Mouse (Mus musculus) gastrocnemius, postnatal 36 days (tissue): Measurements from ENCODE around the gene Slc25a25. TPM values are rescaled to one million over a fixed set of nuclear protein-coding genes. Genes with fewer than 3 reads are reported as not detected.
"Not testable (repeated sequence)": the region's sequence is repeated elsewhere in the genome, so short reads cannot be mapped to it uniquely, and the experiment has no call there.

Experiments used
- DNase-seq, 2 experiments: peaks; one replicate each; pipeline ENCODE4 v3.0.0; 2022
- intact Hi-C: fragments of 180-260 bp; cut with DNase I; formaldehyde crosslinking; loops from one replicate; pipeline ENCODE4 v1.15.1; 2025
- long read RNA-seq, 2 experiments: library from polyadenylated mRNA; stranded (forward); transcript quantifications; one replicate each; pipeline ENCODE4 v2.0.0; 2021
- total RNA-seq, 2 experiments: library from RNA; stranded (reverse); gene quantifications; 2 replicates each; pipeline ENCODE4 v1.2.3; 2021

The Slc25a25 gene
- 100 to 1,000 TPM in 1 of 2 experiments, 10 to 100 TPM in 1; 71.7 to 145 TPM for total RNA-seq
- long read RNA-seq, experiment 1, transcript Slc25a25-203 (10 exons, 2,541 nt) = major isoform, 20 of 39 reads
- long read RNA-seq, experiment 1, partial matches to known transcripts = 0 of 39 reads
- long read RNA-seq, experiment 1, other reads (novel, unspliced or antisense) = 19 of 39 reads
- long read RNA-seq, experiment 2, transcript Slc25a25-203 (10 exons, 2,541 nt) = major isoform, 72 of 128 reads
- long read RNA-seq, experiment 2, partial matches to known transcripts = 7 of 128 reads
- long read RNA-seq, experiment 2, other reads (novel, unspliced or antisense) = 48 of 128 reads

- intact Hi-C loops = loop anchor here (5.0 kb wide), 1 partner anchor 36 kb away; no protein-coding TSS in a partner anchor
- peak; percentile 97 for DNase-seq
Observed at GRCm38 (mm10) chr2:32450881-32451844, at the start of gene Slc25a25. Slc25a25 (minus strand) TSS chr2:32451445.

GRCm38 (mm10) chr2:32500461-32500860 is 49.2 kb upstream of the Slc25a25 start:
- DNase-seq = no peak
- intact Hi-C loops = no loop called here

DNA sequence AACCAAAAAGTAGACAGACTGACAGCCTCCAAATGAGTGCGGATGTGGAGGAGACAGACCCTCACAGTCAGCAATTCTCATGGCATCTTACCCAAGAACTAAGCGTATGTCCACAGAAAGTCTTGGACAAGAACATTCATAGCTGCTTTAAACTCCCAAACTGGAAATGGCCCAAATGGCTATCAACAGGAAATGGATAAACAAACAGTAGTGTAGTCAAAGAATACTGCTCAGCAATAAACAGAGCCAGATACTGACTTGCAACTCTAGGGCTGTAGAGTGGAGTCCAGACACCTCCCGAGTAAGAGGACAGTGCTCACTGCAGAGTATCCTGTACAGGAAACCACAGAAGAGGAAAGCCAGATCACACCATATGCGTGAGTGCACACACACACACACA is 48.1 kb upstream of the Slc25a25 start:
- intact Hi-C loops = no loop called here

DNA sequence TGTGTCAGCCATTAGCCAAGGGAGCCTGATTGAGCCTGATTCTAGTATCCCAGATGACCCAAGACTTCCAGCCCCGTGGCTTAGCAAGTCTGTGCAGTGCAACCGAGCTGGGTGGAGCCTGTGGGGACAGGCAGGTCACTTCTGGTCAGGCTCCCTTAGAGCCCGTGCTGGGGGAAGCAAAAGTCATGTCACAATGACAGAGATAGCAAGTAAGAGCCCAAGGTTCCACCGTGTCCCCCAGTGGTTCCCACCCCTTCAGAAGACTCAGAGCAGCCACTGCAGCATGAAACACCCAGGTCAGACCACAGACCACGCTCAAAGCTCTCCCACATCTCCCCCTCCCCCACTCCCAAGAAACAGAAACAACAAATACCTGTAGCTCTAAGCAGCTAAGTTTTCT is 44.9 kb upstream of the Slc25a25 start:
- intact Hi-C loops = no loop called here
- DNase-seq = no peak

More for the DNA sequence above, 48.1 kb upstream of the Slc25a25 start:
- no peak for DNase-seq

DNA sequence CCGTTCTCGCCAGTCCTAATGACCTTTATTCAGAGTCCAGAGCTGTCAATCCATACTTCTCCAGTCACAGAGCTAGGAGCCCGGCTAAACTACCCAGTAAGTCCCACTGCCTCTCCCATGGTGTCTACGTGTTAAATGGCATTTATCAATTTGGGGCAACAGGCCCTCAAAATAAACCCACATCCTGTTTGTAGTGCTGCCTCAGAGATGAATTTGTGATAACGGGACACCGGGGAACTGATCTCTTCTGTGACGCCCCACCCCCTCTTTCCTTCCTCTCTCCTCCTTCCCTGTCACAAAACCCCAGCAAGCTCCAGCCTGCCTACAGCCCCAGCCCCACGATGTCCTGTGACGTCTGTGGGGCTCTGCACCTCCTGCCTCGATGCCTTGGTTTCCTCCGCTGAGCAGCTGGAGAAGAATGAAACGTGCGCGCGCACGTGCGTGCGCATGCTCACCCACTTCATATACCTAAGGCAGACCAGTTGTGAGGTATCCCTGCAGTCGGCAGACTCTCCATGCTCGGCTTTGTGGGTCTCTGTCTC is 44.0 kb upstream of the Slc25a25 start:
- intact Hi-C loops = no loop called here
- no peak for DNase-seq

- DNase-seq = no peak
- intact Hi-C loops = no loop called here
Observed at GRCm38 (mm10) chr2:32494522-32494921, 43.3 kb upstream of the Slc25a25 start.

GRCm38 (mm10) chr2:32493301-32493701 is 42.1 kb upstream of the Slc25a25 start:
- intact Hi-C loops = no loop called here
- no peak for DNase-seq

- no peak for DNase-seq
- intact Hi-C loops = no loop called here
Observed at GRCm38 (mm10) chr2:32492661-32493060, 41.4 kb upstream of the Slc25a25 start.

GRCm38 (mm10) chr2:32490730-32491129 is 39.5 kb upstream of the Slc25a25 start:
- intact Hi-C loops, DNase-seq: not testable (repeated sequence)

DNA sequence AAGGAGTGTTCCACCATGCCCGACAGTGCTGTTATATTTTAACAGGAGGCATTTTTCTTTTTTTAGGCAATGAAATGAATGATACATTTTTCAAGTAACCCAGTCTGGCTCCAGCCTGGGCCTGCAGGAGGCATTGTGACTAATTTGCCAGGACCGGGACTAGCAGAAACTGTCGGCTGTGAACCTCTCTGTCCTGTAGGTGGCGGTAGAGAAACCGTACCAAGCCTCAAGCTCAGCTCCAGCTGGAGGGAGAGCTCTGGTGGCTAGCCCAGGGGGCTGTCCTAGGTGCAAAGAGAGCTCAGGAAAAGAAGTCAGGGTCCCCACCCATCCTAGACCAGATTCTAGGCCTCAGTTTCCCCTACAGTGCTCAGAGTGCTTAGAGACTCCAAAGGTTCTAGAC is 37.4 kb upstream of the Slc25a25 start:
- DNase-seq = peak; percentile 72
- intact Hi-C loops = loop anchor here (1.0 to 5.0 kb wide), 4 partner anchors 36 to 186 kb away; partner anchors contain the start of genes Naif1 and Slc25a25

DNA sequence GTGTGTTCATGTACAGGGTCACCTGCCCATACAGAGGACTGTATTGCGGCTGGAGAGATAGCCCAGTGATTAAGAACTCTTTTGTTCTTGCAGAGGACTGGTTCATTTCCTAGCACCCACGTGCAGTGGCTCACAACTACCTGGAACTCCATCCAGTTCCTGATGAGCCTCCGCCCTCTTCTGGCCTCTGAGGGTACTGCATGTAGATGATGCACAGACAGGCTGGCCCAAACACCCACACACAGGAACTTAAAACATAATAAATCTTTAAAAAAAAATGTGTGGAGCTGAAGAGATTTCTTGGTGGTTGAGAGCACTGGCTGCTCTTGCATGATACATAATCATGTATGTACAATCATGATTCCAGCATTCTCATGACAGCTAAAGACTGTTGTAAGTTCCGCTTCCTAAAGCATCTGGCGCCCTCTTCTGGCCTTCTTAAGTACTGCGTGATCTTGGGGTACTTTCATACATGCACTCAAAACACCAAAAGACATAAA is 35.9 kb upstream of the Slc25a25 start:
- intact Hi-C loops = loop anchor here (5.0 kb wide), 2 partner anchors 35 to 185 kb away; partner anchors contain the start of genes Naif1 and Slc25a25
- peak; percentile 85 to 87 for DNase-seq

DNA sequence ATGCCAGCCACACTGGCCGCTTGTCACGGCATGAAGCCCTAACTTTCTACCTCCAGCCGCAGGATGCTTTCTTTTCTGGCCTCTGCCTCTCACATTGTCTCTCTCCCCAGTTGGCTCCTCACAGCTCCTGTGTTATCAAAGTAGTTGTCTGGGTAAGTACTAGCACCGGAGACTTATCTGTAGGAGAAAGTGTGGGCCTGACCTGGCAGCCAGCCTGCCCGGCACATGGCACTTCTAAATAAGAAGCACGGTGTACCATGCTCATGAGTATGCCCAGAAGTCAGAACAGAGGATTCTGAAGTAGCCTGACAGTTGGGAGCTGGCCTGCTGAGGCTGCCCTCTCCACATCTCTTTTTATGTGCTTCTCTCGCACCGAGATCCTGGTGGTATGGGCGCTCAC is 34.9 kb upstream of the Slc25a25 start:
- intact Hi-C loops = loop anchor here (5.0 kb wide), 2 partner anchors 34 to 184 kb away; partner anchors contain the start of genes Naif1 and Slc25a25
- DNase-seq = no peak

- no peak for DNase-seq
Observed at GRCm38 (mm10) chr2:32485751-32486150, 34.5 kb upstream of the Slc25a25 start.

DNA sequence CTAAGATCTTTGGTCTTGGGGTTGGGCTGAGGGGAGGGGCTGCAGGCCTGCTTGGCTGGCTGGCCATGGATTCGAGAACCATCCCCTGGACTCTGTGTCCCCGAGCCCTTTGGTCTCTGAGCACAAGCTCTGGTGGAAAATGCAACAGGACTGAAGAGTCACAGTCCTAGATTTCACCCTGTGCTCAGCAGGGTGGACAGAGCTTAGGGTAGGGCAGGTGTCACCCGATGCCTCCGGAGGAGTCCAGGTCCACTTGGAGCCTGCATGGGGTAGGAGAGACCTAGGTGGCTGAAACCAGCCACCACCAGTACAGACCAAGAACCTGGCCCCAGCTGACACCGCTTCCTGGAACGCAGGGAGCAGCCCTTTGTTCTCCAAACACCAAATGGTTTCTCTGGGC is 33.7 kb upstream of the Slc25a25 start:
- intact Hi-C loops = loop anchor here (5.0 kb wide), 2 partner anchors 33 to 183 kb away; partner anchors contain the start of genes Naif1 and Slc25a25
- no peak for DNase-seq

More at GRCm38 (mm10) chr2:32485751-32486150, 34.5 kb upstream of the Slc25a25 start:
- intact Hi-C loops = loop anchor here (5.0 kb wide), 2 partner anchors 33 to 183 kb away; partner anchors contain the start of genes Naif1 and Slc25a25

- no peak for DNase-seq
- intact Hi-C loops = no loop called here
Observed at GRCm38 (mm10) chr2:32483179-32483875, 32.1 kb upstream of the Slc25a25 start.

DNA sequence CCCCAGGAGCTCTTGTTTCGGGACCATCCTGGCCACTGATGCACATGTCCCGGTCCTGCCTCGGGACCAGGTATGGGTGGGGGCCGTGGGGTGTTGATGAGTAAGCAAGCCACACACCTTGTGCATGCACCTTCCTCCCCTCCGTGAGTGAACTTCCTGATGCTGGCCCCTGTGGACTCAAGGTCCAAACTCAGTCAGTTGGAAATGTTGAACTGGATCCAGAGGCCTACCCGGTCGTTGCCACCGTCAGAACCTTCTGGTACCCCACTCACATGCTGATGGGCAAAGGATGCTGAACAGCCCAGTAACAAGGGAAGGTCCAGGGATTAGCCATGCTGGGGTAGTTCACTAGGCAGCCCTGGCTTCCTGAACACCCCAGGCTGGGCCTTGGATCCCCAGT is 31.1 kb upstream of the Slc25a25 start:
- DNase-seq = no peak
- intact Hi-C loops = no loop called here

DNA sequence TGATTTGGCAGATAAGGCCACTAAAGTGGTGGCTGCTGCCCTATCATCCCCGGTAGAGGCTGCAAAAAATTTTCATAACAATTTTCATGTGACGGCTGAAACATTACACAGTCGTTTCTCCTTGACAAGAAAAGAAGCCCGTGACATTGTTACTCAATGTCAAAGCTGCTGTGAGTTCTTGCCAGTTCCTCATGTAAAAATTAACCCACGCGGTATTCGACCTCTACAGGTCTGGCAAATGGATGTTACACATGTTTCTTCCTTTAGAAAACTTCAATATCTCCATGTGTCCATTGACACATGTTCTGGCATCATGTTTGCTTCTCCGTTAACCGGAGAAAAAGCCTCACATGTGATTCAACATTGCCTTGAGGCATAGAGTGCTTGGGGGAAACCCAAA is 24.1 kb upstream of the Slc25a25 start:
- intact Hi-C loops, DNase-seq: not testable (repeated sequence)

DNA sequence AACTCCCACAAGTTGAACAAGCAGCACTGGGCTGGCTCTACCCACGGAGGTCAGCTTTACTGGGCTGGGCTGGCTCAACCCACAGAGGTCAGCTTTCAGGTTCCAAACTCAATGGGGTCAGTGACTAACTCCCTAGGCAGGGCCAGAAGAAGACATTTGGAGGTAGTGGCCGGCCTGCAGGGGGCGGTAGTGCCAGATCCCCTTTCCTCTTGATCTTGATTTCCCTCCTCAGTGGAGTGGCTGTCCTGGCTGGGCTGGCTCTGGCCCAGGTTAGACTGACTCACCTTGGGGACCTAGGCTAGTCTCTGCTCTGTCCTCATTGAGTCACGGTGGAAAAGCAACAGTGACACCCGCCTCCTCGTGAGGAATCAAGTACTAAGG is 20.4 kb upstream of the Slc25a25 start:
- no peak for DNase-seq
- intact Hi-C loops = loop anchor here (2.0 kb wide), 1 partner anchor 15 kb away; no protein-coding TSS in a partner anchor

DNA sequence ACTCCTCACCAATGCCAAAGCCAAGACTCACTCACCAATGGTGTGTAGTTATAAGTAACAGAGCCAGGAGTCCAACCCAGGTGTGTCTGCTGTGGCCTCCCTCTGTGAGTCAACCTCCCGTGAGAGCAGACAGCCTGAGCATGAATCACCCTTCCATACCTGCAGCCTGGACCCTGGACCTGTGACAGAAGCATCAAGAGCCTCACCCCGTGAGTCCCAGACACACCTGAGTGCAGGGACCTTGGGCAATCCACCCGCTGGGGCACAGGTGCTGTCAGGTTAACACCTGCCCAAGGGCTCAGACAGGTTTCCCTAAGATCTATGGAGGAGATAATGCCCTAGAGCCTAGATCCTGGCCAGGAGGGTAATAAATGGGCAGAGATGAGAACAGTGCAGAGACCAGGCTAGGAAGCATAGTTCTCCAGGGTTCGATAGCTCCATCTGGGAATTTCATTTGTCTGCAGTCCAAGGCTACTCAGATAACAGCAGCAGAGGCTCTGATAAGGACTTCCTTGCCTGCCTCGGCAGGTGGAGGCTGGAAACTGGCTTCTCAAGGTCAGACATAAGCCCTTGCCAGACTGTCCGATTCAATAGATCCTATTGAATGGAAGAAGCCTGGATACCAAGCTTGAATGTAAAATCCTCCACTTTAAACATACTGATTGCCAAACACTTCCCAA is 19.9 kb upstream of the Slc25a25 start:
- no peak for DNase-seq
- intact Hi-C loops = loop anchor here (2.0 kb wide), 1 partner anchor 14 kb away; no protein-coding TSS in a partner anchor
